Mouse (Mus musculus): ENCODE measurements around the gene Mrgpra6. TPM values are rescaled to one million over a fixed set of nuclear protein-coding genes. Genes with fewer than 3 reads are reported as not detected.

Gene Mrgpra6
- polyA plus RNA-seq (2012; rRNA removed), result not detected in 2 replicates

- Histone ChIP-seq H3K4me3 (ENCODE audit: control insufficient read depth, low read depth, low read length) (no peak within 1 kb of the TSS), H3K4me1 (ENCODE audit: control insufficient read depth, insufficient read depth, low read length) (no peaks in the 10 kb centered on the region), H3K36me3 (ENCODE audit: control insufficient read depth, insufficient read depth, low read length) (no peaks in the 10 kb centered on the region), H3K27ac (ENCODE audit: control insufficient read depth, insufficient read depth, low read depth, low read length) (no peak within 1 kb of the TSS), H3K27me3 (ENCODE audit: control insufficient read depth, insufficient read depth, low read length) (no peaks in the 10 kb centered on the region)
- TF ChIP-seq POLR2A (IDR thresholded peaks at IDR 0.05; ENCODE audit: control insufficient read depth, low read depth, low read length), result no peak
- TF ChIP-seq CTCF (IDR thresholded peaks at IDR 0.05; ENCODE audit: control insufficient read depth, insufficient read depth, insufficient replicate concordance, low read depth, low read length), result no peak
Observed at GRCm38 (mm10) chr7:47204830-47205229, at the start of gene Mrgpra6. Mrgpra6 (minus strand) TSS chr7:47204920.

GRCm38 (mm10) chr7:47252770-47253169, 48.0 kb upstream of the Mrgpra6 start, which contains the start of gene Mrgpra9:
Mrgpra9 (minus strand) TSS chr7:47252848.
- Histone ChIP-seq H3K4me3 (ENCODE audit: control insufficient read depth, low read depth, low read length) (no peak within 1 kb of the TSS), H3K36me3 (ENCODE audit: control insufficient read depth, insufficient read depth, low read length) (no peaks in the 10 kb centered on the region), H3K4me1 (ENCODE audit: control insufficient read depth, insufficient read depth, low read length) (no peaks in the 10 kb centered on the region), H3K27ac (ENCODE audit: control insufficient read depth, insufficient read depth, low read depth, low read length) (no peak within 1 kb of the TSS), H3K27me3 (ENCODE audit: control insufficient read depth, insufficient read depth, low read length) (no peaks in the 10 kb centered on the region)
- TF ChIP-seq CTCF (IDR thresholded peaks at IDR 0.05; ENCODE audit: control insufficient read depth, insufficient read depth, insufficient replicate concordance, low read depth, low read length) (no peak), POLR2A (IDR thresholded peaks at IDR 0.05; ENCODE audit: control insufficient read depth, low read depth, low read length) (no peak)

GRCm38 (mm10) chr7:47244658-47245057, 39.9 kb upstream of the Mrgpra6 start:
- H3K36me3 ChIP-seq (ENCODE audit: control insufficient read depth, insufficient read depth, low read length), result no peaks in the 10 kb centered on the region
- TF ChIP-seq POLR2A (IDR thresholded peaks at IDR 0.05; ENCODE audit: control insufficient read depth, low read depth, low read length), result no peak
- no peak for TF ChIP-seq CTCF (IDR thresholded peaks at IDR 0.05; ENCODE audit: control insufficient read depth, insufficient read depth, insufficient replicate concordance, low read depth, low read length)
- no peaks in the 10 kb centered on the region for H3K4me1 ChIP-seq (ENCODE audit: control insufficient read depth, insufficient read depth, low read length)
- H3K4me3 ChIP-seq (ENCODE audit: control insufficient read depth, low read depth, low read length), result no peak overlapping the region
- no peaks in the 10 kb centered on the region for H3K27me3 ChIP-seq (ENCODE audit: control insufficient read depth, insufficient read depth, low read length)
- H3K27ac ChIP-seq (ENCODE audit: control insufficient read depth, insufficient read depth, low read depth, low read length), result no peak overlapping the region

GRCm38 (mm10) chr7:47195271-47195670, 9.4 kb downstream of the Mrgpra6 start:
- H3K27me3 ChIP-seq (ENCODE audit: control insufficient read depth, insufficient read depth, low read length), result no peaks in the 10 kb centered on the region
- no peak overlapping the region for H3K27ac ChIP-seq (ENCODE audit: control insufficient read depth, insufficient read depth, low read depth, low read length)
- H3K4me3 ChIP-seq (ENCODE audit: control insufficient read depth, low read depth, low read length), result no peak overlapping the region
- no peak for TF ChIP-seq CTCF (IDR thresholded peaks at IDR 0.05; ENCODE audit: control insufficient read depth, insufficient read depth, insufficient replicate concordance, low read depth, low read length)
- no peak for TF ChIP-seq POLR2A (IDR thresholded peaks at IDR 0.05; ENCODE audit: control insufficient read depth, low read depth, low read length)
- H3K36me3 ChIP-seq (ENCODE audit: control insufficient read depth, insufficient read depth, low read length), result no peaks in the 10 kb centered on the region
- no peaks in the 10 kb centered on the region for H3K4me1 ChIP-seq (ENCODE audit: control insufficient read depth, insufficient read depth, low read length)

- H3K27me3 ChIP-seq (ENCODE audit: control insufficient read depth, insufficient read depth, low read length), result no peaks in the 10 kb centered on the region
- H3K4me3 ChIP-seq (ENCODE audit: control insufficient read depth, low read depth, low read length), result no peak overlapping the region
Observed at GRCm38 (mm10) chr7:47170814-47171213, 33.9 kb downstream of the Mrgpra6 start.

GRCm38 (mm10) chr7:47165028-47165427, 39.7 kb downstream of the Mrgpra6 start:
- Histone ChIP-seq H3K27ac (ENCODE audit: control insufficient read depth, insufficient read depth, low read depth, low read length) (no peak overlapping the region), H3K36me3 (ENCODE audit: control insufficient read depth, insufficient read depth, low read length) (no peaks in the 10 kb centered on the region), H3K4me1 (ENCODE audit: control insufficient read depth, insufficient read depth, low read length) (no peaks in the 10 kb centered on the region), H3K27me3 (ENCODE audit: control insufficient read depth, insufficient read depth, low read length) (no peaks in the 10 kb centered on the region), H3K4me3 (ENCODE audit: control insufficient read depth, low read depth, low read length) (no peak overlapping the region)
- no peak for TF ChIP-seq CTCF (IDR thresholded peaks at IDR 0.05; ENCODE audit: control insufficient read depth, insufficient read depth, insufficient replicate concordance, low read depth, low read length)
- no peak for TF ChIP-seq POLR2A (IDR thresholded peaks at IDR 0.05; ENCODE audit: control insufficient read depth, low read depth, low read length)

More at GRCm38 (mm10) chr7:47170814-47171213, 33.9 kb downstream of the Mrgpra6 start:
- Histone ChIP-seq H3K27ac (ENCODE audit: control insufficient read depth, insufficient read depth, low read depth, low read length) (no peak overlapping the region), H3K4me1 (ENCODE audit: control insufficient read depth, insufficient read depth, low read length) (no peaks in the 10 kb centered on the region), H3K36me3 (ENCODE audit: control insufficient read depth, insufficient read depth, low read length) (no peaks in the 10 kb centered on the region)
- TF ChIP-seq POLR2A (IDR thresholded peaks at IDR 0.05; ENCODE audit: control insufficient read depth, low read depth, low read length) (no peak), CTCF (IDR thresholded peaks at IDR 0.05; ENCODE audit: control insufficient read depth, insufficient read depth, insufficient replicate concordance, low read depth, low read length) (no peak)

- no peaks in the 10 kb centered on the region for H3K4me1 ChIP-seq (ENCODE audit: control insufficient read depth, insufficient read depth, low read length)
- no peaks in the 10 kb centered on the region for H3K27me3 ChIP-seq (ENCODE audit: control insufficient read depth, insufficient read depth, low read length)
- no peak overlapping the region for H3K27ac ChIP-seq (ENCODE audit: control insufficient read depth, insufficient read depth, low read depth, low read length)
- TF ChIP-seq POLR2A (IDR thresholded peaks at IDR 0.05; ENCODE audit: control insufficient read depth, low read depth, low read length) (no peak), CTCF (IDR thresholded peaks at IDR 0.05; ENCODE audit: control insufficient read depth, insufficient read depth, insufficient replicate concordance, low read depth, low read length) (no peak)
- no peaks in the 10 kb centered on the region for H3K36me3 ChIP-seq (ENCODE audit: control insufficient read depth, insufficient read depth, low read length)
- H3K4me3 ChIP-seq (ENCODE audit: control insufficient read depth, low read depth, low read length), result no peak overlapping the region
Observed at GRCm38 (mm10) chr7:47163203-47163602, 41.5 kb downstream of the Mrgpra6 start.

- no peaks in the 10 kb centered on the region for H3K36me3 ChIP-seq (ENCODE audit: control insufficient read depth, insufficient read depth, low read length)
- no peaks in the 10 kb centered on the region for H3K27me3 ChIP-seq (ENCODE audit: control insufficient read depth, insufficient read depth, low read length)
- no peaks in the 10 kb centered on the region for H3K4me1 ChIP-seq (ENCODE audit: control insufficient read depth, insufficient read depth, low read length)
- no peak overlapping the region for H3K4me3 ChIP-seq (ENCODE audit: control insufficient read depth, low read depth, low read length)
- no peak for TF ChIP-seq CTCF (IDR thresholded peaks at IDR 0.05; ENCODE audit: control insufficient read depth, insufficient read depth, insufficient replicate concordance, low read depth, low read length)
- TF ChIP-seq POLR2A (IDR thresholded peaks at IDR 0.05; ENCODE audit: control insufficient read depth, low read depth, low read length), result no peak
- no peak overlapping the region for H3K27ac ChIP-seq (ENCODE audit: control insufficient read depth, insufficient read depth, low read depth, low read length)
Observed at GRCm38 (mm10) chr7:47158451-47158850, 46.3 kb downstream of the Mrgpra6 start.
